Mouse (Mus musculus) embryonic facial prominence, embryonic 13.5 days (tissue): ENCODE measurements around the gene Slc25a1. TPM values are rescaled to one million over a fixed set of nuclear protein-coding genes. Genes with fewer than 3 reads are reported as not detected.
A peak's percentile ranks its signal among the peaks of the same experiment; 100 is the strongest.

ENCODE experiments used
- ATAC-seq: fragments of 200-750 bp; cut with Nextera tagmentation; 2 replicates; pipeline ENCODE4 v1.8.0; 2017; ENCODE audit warnings: low read depth; ENCODE audit not compliant: insufficient number of reproducible peaks, insufficient read depth, low FRiP score, low TSS enrichment
- H3K27ac ChIP-seq: fragments of 300-500 bp; sonication (generic); 2 replicates; pipeline ENCODE4 v1.5.1; 2015; ENCODE audit warnings: moderate library complexity, mild to moderate bottlenecking, inconsistent platforms
- H3K27me3 ChIP-seq: fragments of 300-500 bp; sonication (generic); 2 replicates; pipeline ENCODE4 v1.6.1; 2015; ENCODE audit warnings: mild to moderate bottlenecking, inconsistent platforms
- H3K36me3 ChIP-seq: fragments of 300-500 bp; sonication (generic); 2 replicates; pipeline ENCODE4 v1.6.1; 2015; ENCODE audit warnings: mild to moderate bottlenecking, inconsistent platforms
- H3K4me1 ChIP-seq: fragments of 300-500 bp; sonication (generic); 2 replicates; pipeline ENCODE4 v1.6.1; 2015; ENCODE audit warnings: inconsistent platforms
- H3K4me2 ChIP-seq: fragments of 300-500 bp; sonication (generic); 2 replicates; pipeline ENCODE4 v1.6.1; 2015; ENCODE audit warnings: moderate library complexity, mild to moderate bottlenecking, inconsistent platforms
- H3K4me3 ChIP-seq: fragments of 300-500 bp; sonication (generic); 2 replicates; pipeline ENCODE4 v1.5.1; 2015; ENCODE audit warnings: mild to moderate bottlenecking, inconsistent platforms
- H3K9ac ChIP-seq: fragments of 300-500 bp; sonication (generic); 2 replicates; pipeline ENCODE4 v1.6.1; 2015; ENCODE audit warnings: mild to moderate bottlenecking, inconsistent platforms
- H3K9me3 ChIP-seq: fragments of 300-500 bp; sonication (generic); 2 replicates; pipeline ENCODE4 v1.6.1; 2016; ENCODE audit warnings: inconsistent platforms
- WGBS: fragments of 180-500 bp; shearing (Covaris S2); methylation state at CpG from one replicate; pipeline ENCODE4 v1.1.7; 2015; ENCODE audit warnings: mixed read lengths; 5-methylcytosine and 5-hydroxymethylcytosine counted together
- polyA plus RNA-seq: library from polyadenylated mRNA; unstranded; fragments of >200 nt; fragmentation: Nextera tagmentation; extraction: Ambion mirVana; gene quantifications from 2 replicates; pipeline ENCODE4 v1.2.1, GENCODE M21; 2015

The Slc25a1 gene
- polyA plus RNA-seq, 1 experiment from 2014 or later = 90.5 TPM

GRCm38 (mm10) chr16:17936776-17937175 lies 8.8 kb upstream of the Slc25a1 start:
- no peak overlapping the region for H3K27ac ChIP-seq
- 79% methylated on average over 10 of the region's 10 CpGs for WGBS
- ATAC-seq = no peak
- no peaks in the 10 kb centered on the region for H3K4me1 ChIP-seq
- no peak overlapping the region for H3K9ac ChIP-seq
- peaks cover 27% of the 10 kb centered on the region for H3K27me3 ChIP-seq
- no peaks in the 10 kb centered on the region for H3K36me3 ChIP-seq
- H3K9me3 ChIP-seq = no peaks in the 10 kb centered on the region
- no peak overlapping the region for H3K4me3 ChIP-seq
- no peak overlapping the region for H3K4me2 ChIP-seq

- Histone ChIP-seq H3K4me3 (no peak overlapping the region), H3K4me1 (no peaks in the 10 kb centered on the region)
- no peak for ATAC-seq
Measured at GRCm38 (mm10) chr16:17934445-17934910, 6.5 kb upstream of the Slc25a1 start.

GRCm38 (mm10) chr16:17933594-17934444 lies 5.8 kb upstream of the Slc25a1 start:
- Histone ChIP-seq H3K4me3 (no peak overlapping the region), H3K4me1 (0 out of 2 replicates have a peak, but pooled peaks cover 1% of the 10 kb centered on the region), H3K27me3 (peaks cover 27% of the 10 kb centered on the region), H3K27ac (no peak overlapping the region), H3K9ac (no peak overlapping the region), H3K4me2 (no peak overlapping the region), H3K9me3 (no peaks in the 10 kb centered on the region), H3K36me3 (no peaks in the 10 kb centered on the region)
- 68% methylated on average over 9 of the region's 9 CpGs for WGBS
- ATAC-seq = no peak

More at GRCm38 (mm10) chr16:17934445-17934910, 6.5 kb upstream of the Slc25a1 start:
- no peak overlapping the region for H3K9ac ChIP-seq
- H3K9me3 ChIP-seq = no peaks in the 10 kb centered on the region
- no peak overlapping the region for H3K27ac ChIP-seq
- H3K4me2 ChIP-seq = no peak overlapping the region
- WGBS = 58% methylated on average over 3 of the region's 3 CpGs
- peaks cover 27% of the 10 kb centered on the region for H3K27me3 ChIP-seq
- no peaks in the 10 kb centered on the region for H3K36me3 ChIP-seq

- Histone ChIP-seq H3K4me3 (no peak overlapping the region), H3K4me1 (peaks cover 10% of the 10 kb centered on the region), H3K9ac (no peak overlapping the region), H3K27ac (no peak overlapping the region), H3K4me2 (no peak overlapping the region), H3K36me3 (no peaks in the 10 kb centered on the region), H3K9me3 (no peaks in the 10 kb centered on the region), H3K27me3 (peaks cover 15% of the 10 kb centered on the region; the same call in 1 of the 2 replicates)
- no peak for ATAC-seq
- WGBS = 72% methylated on average over 5 of the region's 5 CpGs
Measured at GRCm38 (mm10) chr16:17931906-17932460, 4.0 kb upstream of the Slc25a1 start.

- no peaks in the 10 kb centered on the region for H3K27me3 ChIP-seq
- H3K9me3 ChIP-seq = no peaks in the 10 kb centered on the region
- H3K4me2 ChIP-seq = no peak overlapping the region
- no peak for ATAC-seq
- H3K4me1 ChIP-seq = peaks cover 14% of the 10 kb centered on the region
- H3K27ac ChIP-seq = peak overlapping the region; percentile 80; the same call in 1 of the 2 replicates
- H3K9ac ChIP-seq = no peak overlapping the region
- H3K4me3 ChIP-seq = no peak overlapping the region
- H3K36me3 ChIP-seq = peaks cover 18% of the 10 kb centered on the region
- WGBS = 83% methylated on average over 2 of the region's 2 CpGs
Measured at GRCm38 (mm10) chr16:17929631-17930030, 1.6 kb upstream of the Slc25a1 start.

- no peak overlapping the region for H3K9ac ChIP-seq
- WGBS = 6% methylated on average over 2 of the region's 2 CpGs
- H3K4me1 ChIP-seq = peaks cover 14% of the 10 kb centered on the region
- no peak overlapping the region; the same call in 1 of the 2 replicates for H3K4me3 ChIP-seq
- H3K36me3 ChIP-seq = peaks cover 19% of the 10 kb centered on the region
- H3K27ac ChIP-seq = peak overlapping the region; percentile 80
- 0 out of 2 replicates have a peak overlapping the region, but pooled peaks have one; percentile 94 for H3K4me2 ChIP-seq
- H3K9me3 ChIP-seq = no peaks in the 10 kb centered on the region
- no peaks in the 10 kb centered on the region for H3K27me3 ChIP-seq
- no peak for ATAC-seq
Measured at GRCm38 (mm10) chr16:17929211-17929610, 1.2 kb upstream of the Slc25a1 start.

- Histone ChIP-seq H3K27ac (peak overlapping the region; percentile 80), H3K9ac (peak overlapping the region; percentile 78), H3K4me1 (peaks cover 16% of the 10 kb centered on the region), H3K4me2 (peak overlapping the region; percentile 94), H3K9me3 (no peaks in the 10 kb centered on the region), H3K36me3 (peaks cover 19% of the 10 kb centered on the region), H3K27me3 (no peaks in the 10 kb centered on the region), H3K4me3 (peak overlapping the region; percentile 85)
- peak; percentile 15 for ATAC-seq
- WGBS = 0% methylated on average over 9 of the region's 9 CpGs
Measured at GRCm38 (mm10) chr16:17928627-17929104, 647 bp upstream of the Slc25a1 start.

- 1% methylated on average over 70 of the region's 72 CpGs for WGBS
- Histone ChIP-seq H3K27me3 (no peaks in the 10 kb centered on the region), H3K4me2 (peak overlapping the region; percentile 94), H3K27ac (peak overlapping the region; percentile 80), H3K9me3 (no peaks in the 10 kb centered on the region), H3K36me3 (peaks cover 19% of the 10 kb centered on the region), H3K4me1 (peaks cover 22% of the 10 kb centered on the region), H3K4me3 (peak overlapping the region; percentile 85), H3K9ac (peak overlapping the region; percentile 78)
- ATAC-seq = peak; percentile 43
Measured at GRCm38 (mm10) chr16:17927351-17928082, 502 bp downstream of the Slc25a1 start.

GRCm38 (mm10) chr16:17922163-17922538 lies 5.9 kb downstream of the Slc25a1 start:
- peaks cover 19% of the 10 kb centered on the region for H3K36me3 ChIP-seq
- peaks cover 35% of the 10 kb centered on the region for H3K27me3 ChIP-seq
- no peak for ATAC-seq

GRCm38 (mm10) chr16:17921325-17922162 lies 6.5 kb downstream of the Slc25a1 start:
- Histone ChIP-seq H3K9me3 (no peaks in the 10 kb centered on the region), H3K27me3 (peaks cover 41% of the 10 kb centered on the region), H3K9ac (peak overlapping the region; percentile 95), H3K4me3 (peak overlapping the region; percentile 80), H3K4me2 (peak overlapping the region; percentile 90), H3K27ac (peak overlapping the region; percentile 81), H3K36me3 (peaks cover 19% of the 10 kb centered on the region), H3K4me1 (peaks cover 23% of the 10 kb centered on the region)
- 2% methylated on average over 47 of the region's 47 CpGs for WGBS
- peak; percentile 84 for ATAC-seq

More at GRCm38 (mm10) chr16:17922163-17922538, 5.9 kb downstream of the Slc25a1 start:
- H3K9me3 ChIP-seq = no peaks in the 10 kb centered on the region
- peak overlapping the region; percentile 95 for H3K9ac ChIP-seq
- H3K4me3 ChIP-seq = peak overlapping the region; percentile 80
- H3K4me2 ChIP-seq = peak overlapping the region; percentile 90
- H3K27ac ChIP-seq = peak overlapping the region; percentile 78
- WGBS = under 1% methylated on average over 14 of the region's 14 CpGs
- peaks cover 29% of the 10 kb centered on the region for H3K4me1 ChIP-seq
